Mouse (Mus musculus): Measurements from ENCODE around the gene Ccdc50.

- TF ChIP-seq CTCF (IDR thresholded peaks at IDR 0.05; ENCODE audit: borderline replicate concordance, control insufficient read depth, extremely low read depth, insufficient read depth, low read length, poor library complexity) (no peak), POLR2A (IDR thresholded peaks at IDR 0.05; ENCODE audit: control insufficient read depth, extremely low read depth, insufficient read depth, low read length, poor library complexity) (no peak)
These were observed 65.2 kb downstream of the Ccdc50 start for GRCm38 (mm10) chr16:27453823-27454222.
